Mouse (Mus musculus) bone marrow macrophage, adult 2 months (primary cell): ENCODE data around the gene Slc22a23.

Experiments used
- CTCF ChIP-seq: IDR thresholded peaks from 2 replicates; pipeline ENCODE4 v1.5.1; 2012; ENCODE audit warnings: low read depth, mild to moderate bottlenecking, low read length, moderate library complexity
- POLR2A ChIP-seq: IDR thresholded peaks from 2 replicates; pipeline ENCODE4 v1.6.1; 2012; ENCODE audit warnings: mild to moderate bottlenecking, low read depth, low read length, borderline replicate concordance

GRCm38 (mm10) chr13:34295787-34296435 is 49.1 kb downstream of the Slc22a23 start:
- no peak for TF ChIP-seq CTCF
- no peak for TF ChIP-seq POLR2A
